Mouse (Mus musculus): ENCODE data around the gene Map3k3. TPM values are rescaled to one million over a fixed set of nuclear protein-coding genes. Genes with fewer than 3 reads are reported as not detected.

The Map3k3 gene
- polyA plus RNA-seq, 1 experiment from 2014 or later: 19.2 TPM

DNA sequence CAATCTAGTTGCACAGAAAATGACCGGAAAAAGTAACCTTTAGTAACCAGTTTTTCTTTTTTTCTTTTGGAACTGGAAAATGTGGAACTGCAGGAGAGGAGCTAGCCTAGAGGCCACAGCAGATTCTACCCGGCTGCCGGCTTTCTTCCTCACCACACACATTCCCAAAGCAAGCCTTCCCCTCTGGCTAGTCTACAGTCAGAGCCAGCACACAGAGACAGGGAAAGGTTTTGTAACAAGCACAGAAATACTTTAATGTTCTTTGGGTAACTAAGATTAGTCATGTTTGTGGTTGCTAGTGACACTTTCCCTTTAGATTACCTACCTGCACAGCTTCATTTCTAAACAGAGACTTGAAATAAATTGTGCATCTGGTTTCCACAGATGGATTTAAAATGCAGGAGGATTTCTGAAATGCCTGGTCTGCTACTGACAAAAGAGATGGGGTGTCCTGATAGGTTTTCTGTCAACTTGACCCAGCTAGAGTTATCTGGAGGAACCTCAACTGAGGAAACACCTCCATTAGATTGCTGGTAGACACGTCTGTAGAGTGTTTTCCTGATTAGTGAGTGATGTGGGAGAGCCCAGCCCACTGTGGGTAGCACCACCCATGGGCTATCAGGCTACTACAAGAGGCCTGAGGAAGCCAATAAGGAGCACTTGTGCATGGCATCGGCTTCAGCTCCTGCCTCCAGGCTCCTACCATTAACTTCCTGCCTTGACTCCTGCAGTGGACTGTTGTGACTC, 93.8 kb downstream of the Map3k3 start:
- H3K27ac ChIP-seq: no peak overlapping the region
- ATAC-seq (replicated peaks; ENCODE audit: insufficient number of reproducible peaks, insufficient read depth, low FRiP score, low read depth): no peak
- peaks cover 6% of the 10 kb centered on the region; the same call in 1 of the 2 replicates for H3K36me3 ChIP-seq
- H3K4me1 ChIP-seq (replicated peaks): no peaks in the 10 kb centered on the region
- H3K4me3 ChIP-seq: no peak overlapping the region
- WGBS: 57% methylated on average over 5 of the region's 5 CpGs
- H3K9me3 ChIP-seq (replicated peaks): no peaks in the 10 kb centered on the region
- H3K9ac ChIP-seq: no peak overlapping the region
- no peaks in the 10 kb centered on the region for H3K27me3 ChIP-seq
- no peak overlapping the region for H3K4me2 ChIP-seq

- Histone ChIP-seq H3K27ac (no peak overlapping the region), H3K9me3 (replicated peaks) (no peaks in the 10 kb centered on the region), H3K4me1 (replicated peaks) (no peaks in the 10 kb centered on the region), H3K9ac (no peak overlapping the region), H3K36me3 (peaks cover 6% of the 10 kb centered on the region; the same call in 1 of the 2 replicates), H3K4me2 (no peak overlapping the region), H3K27me3 (no peaks in the 10 kb centered on the region), H3K4me3 (no peak overlapping the region)
- 71% methylated on average over 7 of the region's 7 CpGs for WGBS
- ATAC-seq (replicated peaks; ENCODE audit: insufficient number of reproducible peaks, insufficient read depth, low FRiP score, low read depth): no peak
Observed at GRCm38 (mm10) chr11:106179711-106180448, 95.5 kb downstream of the Map3k3 start.

DNA sequence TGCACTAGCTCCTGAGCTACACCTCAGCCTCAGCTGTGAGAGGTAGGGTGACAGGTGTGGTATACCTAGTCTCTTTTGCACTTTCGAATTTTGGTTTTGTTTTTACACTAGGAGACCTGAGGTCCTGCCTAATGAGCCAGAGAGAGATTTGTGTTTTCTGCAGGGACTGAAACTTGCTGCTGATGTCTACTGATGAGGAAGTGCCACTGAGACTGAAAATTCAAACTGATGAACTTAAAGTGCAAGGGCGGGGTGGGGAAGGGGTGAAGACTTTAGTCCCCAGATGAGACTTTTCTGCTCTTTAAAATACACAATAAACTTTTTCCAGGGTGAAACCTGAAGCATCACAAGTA, 96.0 kb downstream of the Map3k3 start:
- Histone ChIP-seq H3K4me1 (replicated peaks) (no peaks in the 10 kb centered on the region), H3K9ac (no peak overlapping the region), H3K27me3 (no peaks in the 10 kb centered on the region), H3K36me3 (peaks cover 6% of the 10 kb centered on the region; the same call in 1 of the 2 replicates), H3K4me2 (no peak overlapping the region), H3K27ac (no peak overlapping the region), H3K9me3 (replicated peaks) (no peaks in the 10 kb centered on the region), H3K4me3 (no peak overlapping the region)
- WGBS: 87% methylated on average over 2 of the region's 2 CpGs
- ATAC-seq (replicated peaks; ENCODE audit: insufficient number of reproducible peaks, insufficient read depth, low FRiP score, low read depth): no peak

DNA sequence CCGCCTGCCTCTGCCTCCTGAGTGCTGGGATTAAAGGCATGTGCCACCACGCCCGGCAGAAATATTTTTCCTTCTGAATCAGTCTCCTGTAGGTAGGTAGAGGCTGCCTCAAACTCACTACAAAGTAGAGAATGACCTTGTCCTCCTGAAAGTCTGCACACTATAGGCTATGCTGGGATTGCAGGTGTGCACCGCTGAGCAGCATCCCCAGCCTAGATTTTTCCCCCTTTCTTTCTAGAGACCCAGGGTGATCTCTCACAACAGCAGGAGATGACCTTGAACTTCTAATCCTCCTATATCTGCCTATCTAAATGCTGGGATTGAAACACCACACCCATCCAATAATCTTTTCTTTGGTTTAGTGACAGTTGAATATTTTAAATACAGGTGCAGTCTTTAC, 102.9 kb downstream of the Map3k3 start:
- H3K27me3 ChIP-seq: no peaks in the 10 kb centered on the region
- H3K9me3 ChIP-seq (replicated peaks): no peaks in the 10 kb centered on the region
- H3K9ac ChIP-seq: no peak overlapping the region
- 92% methylated on average over 4 of the region's 4 CpGs for WGBS
- peaks cover 5% of the 10 kb centered on the region; the same call in 1 of the 2 replicates for H3K36me3 ChIP-seq
- H3K4me2 ChIP-seq: no peak overlapping the region
- no peak overlapping the region for H3K27ac ChIP-seq
- no peak overlapping the region for H3K4me3 ChIP-seq
- peaks cover 5% of the 10 kb centered on the region for H3K4me1 ChIP-seq (replicated peaks)
- no peak for ATAC-seq (replicated peaks; ENCODE audit: insufficient number of reproducible peaks, insufficient read depth, low FRiP score, low read depth)

- ATAC-seq (replicated peaks; ENCODE audit: insufficient number of reproducible peaks, insufficient read depth, low FRiP score, low read depth): no peak
- Histone ChIP-seq H3K36me3 (no peaks in the 10 kb centered on the region), H3K9ac (no peak overlapping the region), H3K4me1 (replicated peaks) (peaks cover 16% of the 10 kb centered on the region), H3K4me3 (no peak overlapping the region), H3K27ac (no peak overlapping the region), H3K4me2 (no peak overlapping the region), H3K9me3 (replicated peaks) (no peaks in the 10 kb centered on the region), H3K27me3 (no peaks in the 10 kb centered on the region)
- 96% methylated on average over 3 of the region's 3 CpGs for WGBS
Observed at GRCm38 (mm10) chr11:106191716-106192115, 107.3 kb downstream of the Map3k3 start.

DNA sequence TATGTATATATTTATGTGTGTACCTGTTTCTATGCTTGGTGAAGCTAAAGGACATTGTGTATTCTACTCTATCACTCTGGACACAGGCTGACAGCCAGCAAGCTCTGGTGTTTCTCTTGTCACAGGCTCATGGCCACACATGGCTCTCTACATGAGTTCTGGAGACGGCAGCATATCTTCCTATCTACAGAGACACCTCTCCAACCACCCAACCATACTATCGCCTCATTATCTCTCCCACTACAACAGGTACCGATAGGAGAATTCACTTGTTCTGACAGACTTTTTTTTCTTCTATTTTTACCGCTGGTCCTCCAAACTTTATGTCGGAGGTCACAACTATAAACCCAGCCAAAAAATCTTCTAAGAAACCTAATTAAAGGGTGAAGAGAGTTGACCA, 107.8 kb downstream of the Map3k3 start:
- no peak for ATAC-seq (replicated peaks; ENCODE audit: insufficient number of reproducible peaks, insufficient read depth, low FRiP score, low read depth)
- WGBS: 63% methylated on average over 5 of the region's 5 CpGs
- Histone ChIP-seq H3K9me3 (replicated peaks) (no peaks in the 10 kb centered on the region), H3K4me3 (peak overlapping the region; percentile 93), H3K4me2 (peak overlapping the region; percentile 79), H3K36me3 (0 out of 2 replicates have a peak, but pooled peaks cover 3% of the 10 kb centered on the region), H3K4me1 (replicated peaks) (peaks cover 16% of the 10 kb centered on the region), H3K9ac (no peak overlapping the region), H3K27me3 (no peaks in the 10 kb centered on the region), H3K27ac (no peak overlapping the region)

GRCm38 (mm10) chr11:106192657-106193370, 108.4 kb downstream of the Map3k3 start:
- peak overlapping the region; percentile 85 for H3K9ac ChIP-seq
- H3K9me3 ChIP-seq (replicated peaks): no peaks in the 10 kb centered on the region
- 8% methylated on average over 19 of the region's 19 CpGs for WGBS
- peak overlapping the region; percentile 79 for H3K4me2 ChIP-seq
- H3K4me3 ChIP-seq: peak overlapping the region; percentile 93
- H3K27ac ChIP-seq: peak overlapping the region; percentile 90
- H3K4me1 ChIP-seq (replicated peaks): peaks cover 16% of the 10 kb centered on the region
- ATAC-seq (replicated peaks; ENCODE audit: insufficient number of reproducible peaks, insufficient read depth, low FRiP score, low read depth): no peak
- peaks cover 7% of the 10 kb centered on the region for H3K36me3 ChIP-seq
- H3K27me3 ChIP-seq: no peaks in the 10 kb centered on the region

DNA sequence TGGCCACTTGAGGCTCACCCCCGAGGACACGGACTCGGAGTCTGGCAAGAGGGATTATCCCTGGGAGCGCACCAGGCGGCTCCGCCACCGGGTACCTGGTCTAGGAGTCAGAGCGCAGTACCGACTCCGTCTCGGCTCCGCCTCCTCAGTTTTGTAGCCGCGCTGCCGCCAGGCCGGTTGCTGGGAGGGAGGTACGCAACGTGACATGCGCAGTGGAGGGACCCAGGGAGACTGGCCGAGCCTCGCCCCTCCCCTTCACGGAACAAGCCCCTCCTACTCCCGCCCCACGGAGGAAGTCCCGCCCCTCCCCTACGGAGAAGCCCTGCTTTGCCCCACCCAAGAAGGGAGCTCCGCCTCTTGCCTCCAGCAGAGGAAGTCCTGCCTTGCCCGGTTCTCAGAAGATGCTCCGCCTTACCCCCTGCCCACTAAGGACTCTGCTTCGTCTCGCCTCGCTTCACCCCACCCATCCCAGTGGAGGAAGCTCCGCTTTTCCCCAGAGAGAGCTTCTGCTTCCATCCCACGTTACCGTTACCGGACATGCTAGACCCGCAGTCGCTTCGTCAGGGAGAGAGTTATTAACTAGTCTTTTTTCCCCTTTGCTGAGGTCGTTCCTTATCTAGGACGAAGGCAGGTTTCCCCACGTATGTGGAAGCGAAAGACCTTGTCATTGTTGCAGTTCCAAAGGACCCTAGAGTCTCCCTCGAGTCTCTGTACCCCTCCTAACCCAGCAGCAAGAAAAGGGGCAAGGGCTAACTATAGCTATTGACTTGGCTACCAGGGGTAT, 109.2 kb downstream of the Map3k3 start:
- Histone ChIP-seq H3K9me3 (replicated peaks) (no peaks in the 10 kb centered on the region), H3K4me3 (peak overlapping the region; percentile 93)

GRCm38 (mm10) chr11:106194155-106194541, 109.7 kb downstream of the Map3k3 start:
- no peaks in the 10 kb centered on the region for H3K27me3 ChIP-seq
- H3K4me2 ChIP-seq: peak overlapping the region; percentile 79
- WGBS: 33% methylated on average over 3 of the region's 3 CpGs
- no peak for ATAC-seq (replicated peaks; ENCODE audit: insufficient number of reproducible peaks, insufficient read depth, low FRiP score, low read depth)
- H3K36me3 ChIP-seq: peaks cover 15% of the 10 kb centered on the region
- H3K27ac ChIP-seq: peak overlapping the region; percentile 84
- H3K9me3 ChIP-seq (replicated peaks): no peaks in the 10 kb centered on the region
- peak overlapping the region; percentile 73 for H3K9ac ChIP-seq
- H3K4me1 ChIP-seq (replicated peaks): peaks cover 16% of the 10 kb centered on the region
- peak overlapping the region; percentile 93 for H3K4me3 ChIP-seq

More for the DNA sequence above, 109.2 kb downstream of the Map3k3 start:
- WGBS: 0% methylated on average over 44 of the region's 44 CpGs
- Histone ChIP-seq H3K4me1 (replicated peaks) (peaks cover 16% of the 10 kb centered on the region), H3K27ac (peak overlapping the region; percentile 90), H3K4me2 (peak overlapping the region; percentile 79), H3K27me3 (no peaks in the 10 kb centered on the region), H3K36me3 (peaks cover 14% of the 10 kb centered on the region), H3K9ac (peak overlapping the region; percentile 85)
- ATAC-seq (replicated peaks; ENCODE audit: insufficient number of reproducible peaks, insufficient read depth, low FRiP score, low read depth): peak; percentile 98

DNA sequence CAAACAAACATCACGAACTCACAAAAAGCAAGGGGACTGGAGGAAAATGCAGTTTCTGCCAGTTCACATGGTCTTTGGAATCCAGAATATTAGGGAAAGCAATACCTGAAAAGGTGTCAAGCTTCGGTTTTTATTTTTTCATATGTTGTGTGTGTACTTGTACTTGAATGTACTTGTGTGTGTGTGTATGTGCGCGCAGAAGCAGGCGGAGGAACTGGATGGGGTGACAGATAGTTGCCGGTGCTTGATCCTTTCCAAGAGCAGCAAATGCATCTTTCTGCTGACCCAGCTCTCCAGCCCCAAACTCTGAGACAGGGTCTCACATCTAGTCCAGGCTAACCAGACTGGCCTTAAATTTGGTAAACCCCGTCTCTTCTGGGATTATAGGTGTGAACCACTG, 110.5 kb downstream of the Map3k3 start:
- H3K27ac ChIP-seq: peak overlapping the region; percentile 25

DNA sequence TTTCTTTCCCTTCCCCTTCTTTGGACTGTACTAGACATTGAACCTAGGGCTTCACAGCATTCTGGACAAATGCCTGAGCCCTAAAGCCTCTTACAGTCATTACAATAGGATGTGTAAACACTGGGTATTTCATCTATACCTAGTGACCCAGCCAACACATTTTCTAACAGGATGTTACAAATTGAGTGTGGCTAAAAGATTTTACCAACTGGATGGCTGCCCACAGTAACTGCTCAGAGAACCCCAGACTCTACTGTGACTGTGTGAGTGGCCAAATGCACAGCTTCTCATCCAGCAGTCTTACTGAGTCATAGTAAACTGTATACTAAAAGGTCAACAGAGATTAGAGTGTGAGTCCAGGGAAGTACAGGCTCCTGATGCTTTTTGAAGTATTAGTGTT, 110.9 kb downstream of the Map3k3 start:
- H3K9me3 ChIP-seq (replicated peaks): no peaks in the 10 kb centered on the region
- peak overlapping the region; percentile 25 for H3K27ac ChIP-seq
- no peak overlapping the region for H3K9ac ChIP-seq

More for the DNA sequence above, 110.5 kb downstream of the Map3k3 start:
- no peak overlapping the region for H3K4me3 ChIP-seq
- no peaks in the 10 kb centered on the region for H3K9me3 ChIP-seq (replicated peaks)
- WGBS: 87% methylated on average over 7 of the region's 7 CpGs
- ATAC-seq (replicated peaks; ENCODE audit: insufficient number of reproducible peaks, insufficient read depth, low FRiP score, low read depth): no peak
- H3K36me3 ChIP-seq: peaks cover 15% of the 10 kb centered on the region
- no peak overlapping the region for H3K4me2 ChIP-seq
- no peaks in the 10 kb centered on the region for H3K27me3 ChIP-seq
- H3K4me1 ChIP-seq (replicated peaks): peaks cover 16% of the 10 kb centered on the region
- H3K9ac ChIP-seq: no peak overlapping the region

More for the DNA sequence above, 110.9 kb downstream of the Map3k3 start:
- no peaks in the 10 kb centered on the region for H3K27me3 ChIP-seq
- no peak for ATAC-seq (replicated peaks; ENCODE audit: insufficient number of reproducible peaks, insufficient read depth, low FRiP score, low read depth)
- no peak overlapping the region for H3K4me3 ChIP-seq
- peaks cover 15% of the 10 kb centered on the region for H3K36me3 ChIP-seq
- H3K4me1 ChIP-seq (replicated peaks): peaks cover 16% of the 10 kb centered on the region
- H3K4me2 ChIP-seq: no peak overlapping the region

Data from heart, embryonic 15.5 days (tissue).